22 mouse cellular contexts compared by ENCODE assay signal in genomic region chr19:48115155-48115554, GRCm38 (mm10).
"Had no signal": no experiment of that assay in that cellular context is flagged by ENCODE, and none has a peak within 500 bp of the region (broad histone marks: within the 10 kb centered on the region; RNA-seq: fewer than 3 reads in every experiment).

No protein-coding gene starts in this region.

- H3K9me3 ChIP-seq: intestine, embryonic 15.5 days; liver, embryonic 12.5 days; liver, embryonic 15.5 days; lung, embryonic 15.5 days; megakaryocyte, embryonic 14.5 days; midbrain, embryonic 10.5 days; midbrain, embryonic 13.5 days; stomach, embryonic 15.5 days had no signal

- H3K27ac ChIP-seq: intestine, embryonic 15.5 days; liver, embryonic 12.5 days; liver, embryonic 15.5 days; lung, embryonic 15.5 days; midbrain, embryonic 10.5 days; midbrain, embryonic 13.5 days; stomach, embryonic 15.5 days had no signal

- H3K4me3 ChIP-seq: intestine, embryonic 15.5 days; liver, embryonic 12.5 days; liver, embryonic 15.5 days; lung, embryonic 15.5 days; megakaryocyte, embryonic 14.5 days; midbrain, embryonic 10.5 days; midbrain, embryonic 13.5 days; myocyte; stomach, embryonic 15.5 days had no signal

- H3K36me3 ChIP-seq: intestine, embryonic 15.5 days; liver, embryonic 12.5 days; liver, embryonic 15.5 days; lung, embryonic 15.5 days; midbrain, embryonic 10.5 days; midbrain, embryonic 13.5 days; stomach, embryonic 15.5 days had no signal

- H3K9ac ChIP-seq: intestine, embryonic 15.5 days; liver, embryonic 12.5 days; liver, embryonic 15.5 days; lung, embryonic 15.5 days; midbrain, embryonic 13.5 days; stomach, embryonic 15.5 days had no signal

- DNase-seq: kidney, adult 11 months; kidney, adult 8-10 months; kidney, postnatal 14 days; kidney, postnatal 4 days; liver; lung, adult 18-20 months; lung, postnatal 10 days; lung, postnatal 36 days; right cerebral cortex, adult 18-20 months; right cerebral cortex, postnatal 14 days; spleen, adult 18-20 months; thymus, postnatal 25 days had no signal

- H3K4me1 ChIP-seq: intestine, embryonic 15.5 days; liver, embryonic 12.5 days; liver, embryonic 15.5 days; lung, embryonic 15.5 days; megakaryocyte, embryonic 14.5 days; stomach, embryonic 15.5 days had no signal

- H3K27me3 ChIP-seq: intestine, embryonic 15.5 days; liver, embryonic 15.5 days; lung, embryonic 15.5 days; megakaryocyte, embryonic 14.5 days; midbrain, embryonic 13.5 days; stomach, embryonic 15.5 days had no signal

- ATAC-seq: intestine, embryonic 15.5 days; liver, embryonic 12.5 days; midbrain, embryonic 13.5 days; midbrain, embryonic 16.5 days had no signal

- H3K4me2 ChIP-seq: intestine, embryonic 15.5 days; liver, embryonic 12.5 days; liver, embryonic 15.5 days; lung, embryonic 15.5 days; midbrain, embryonic 13.5 days; stomach, embryonic 15.5 days had no signal
